Mouse (Mus musculus) G1E (cell line): ENCODE results near the gene Gm4201.
"Not testable (repeated sequence)": the region's sequence is repeated elsewhere in the genome, so short reads cannot be mapped to it uniquely, and the experiment has no call there.

Source experiments
- CTCF ChIP-seq: IDR thresholded peaks from 2 replicates; pipeline ENCODE4 v1.5.1; 2012; ENCODE audit warnings: low read depth, low read length, inconsistent platforms, mixed read lengths
- GATA1 ChIP-seq: IDR thresholded peaks from 2 replicates; pipeline ENCODE4 v1.6.1; 2012; ENCODE audit warnings: borderline replicate concordance, low read length, inconsistent platforms, mixed read lengths
- POLR2AphosphoS5 ChIP-seq: IDR thresholded peaks from 2 replicates; pipeline ENCODE4 v1.6.1; 2012; ENCODE audit warnings: low read depth, low read length, inconsistent platforms; ENCODE audit not compliant: insufficient replicate concordance

- TF ChIP-seq GATA1, CTCF, POLR2AphosphoS5: not testable (repeated sequence)
Observed at GRCm38 (mm10) chr7:22522667-22523066, 42.5 kb downstream of the Gm4201 start, which contains the start of gene Vmn1r152.
